Mouse (Mus musculus): ENCODE data around the gene Slc12a9. TPM values are rescaled to one million over a fixed set of nuclear protein-coding genes. Genes with fewer than 3 reads are reported as not detected.
A peak's percentile ranks its signal among the peaks of the same experiment; 100 is the strongest.

Slc12a9 gene
- polyA plus RNA-seq, 1 experiment = 7.7 TPM

GRCm38 (mm10) chr5:137293282-137293681 is 40.1 kb downstream of the Slc12a9 start:
- H3K27ac ChIP-seq (ENCODE audit: insufficient read depth, low read length) = peak overlapping the region; percentile 61; the same call in 1 of the 2 replicates
- TF ChIP-seq POLR2A (IDR thresholded peaks at IDR 0.05; ENCODE audit: low read depth, low read length) (peak; percentile 76), CTCF (IDR thresholded peaks at IDR 0.05; ENCODE audit: borderline replicate concordance, insufficient read depth, low read length) (no peak)
- peak overlapping the region; percentile 65 for H3K4me3 ChIP-seq (ENCODE audit: insufficient read depth, low read length)
- no peaks in the 10 kb centered on the region for H3K4me1 ChIP-seq (ENCODE audit: control insufficient read depth, insufficient read depth, low read length)

GRCm38 (mm10) chr5:137291381-137291926 is 41.9 kb downstream of the Slc12a9 start:
- H3K27ac ChIP-seq (ENCODE audit: insufficient read depth, low read length) = no peak overlapping the region
- H3K4me1 ChIP-seq (ENCODE audit: control insufficient read depth, insufficient read depth, low read length) = no peaks in the 10 kb centered on the region
- no peak overlapping the region for H3K4me3 ChIP-seq (ENCODE audit: insufficient read depth, low read length)
- TF ChIP-seq CTCF (IDR thresholded peaks at IDR 0.05; ENCODE audit: borderline replicate concordance, insufficient read depth, low read length) = no peak
- TF ChIP-seq POLR2A (IDR thresholded peaks at IDR 0.05; ENCODE audit: low read depth, low read length) = no peak

GRCm38 (mm10) chr5:137290677-137291076 is 42.7 kb downstream of the Slc12a9 start:
- TF ChIP-seq POLR2A (IDR thresholded peaks at IDR 0.05; ENCODE audit: low read depth, low read length) (no peak), CTCF (IDR thresholded peaks at IDR 0.05; ENCODE audit: borderline replicate concordance, insufficient read depth, low read length) (peak; percentile 43)
- H3K4me1 ChIP-seq (ENCODE audit: control insufficient read depth, insufficient read depth, low read length) = no peaks in the 10 kb centered on the region
- H3K27ac ChIP-seq (ENCODE audit: insufficient read depth, low read length) = no peak overlapping the region
- no peak overlapping the region for H3K4me3 ChIP-seq (ENCODE audit: insufficient read depth, low read length)

- Histone ChIP-seq H3K4me1 (ENCODE audit: control insufficient read depth, insufficient read depth, low read length) (no peaks in the 10 kb centered on the region), H3K4me3 (ENCODE audit: insufficient read depth, low read length) (no peak overlapping the region), H3K27ac (ENCODE audit: insufficient read depth, low read length) (no peak overlapping the region)
- TF ChIP-seq CTCF (IDR thresholded peaks at IDR 0.05; ENCODE audit: borderline replicate concordance, insufficient read depth, low read length) (no peak), POLR2A (IDR thresholded peaks at IDR 0.05; ENCODE audit: low read depth, low read length) (no peak)
Measured at GRCm38 (mm10) chr5:137289591-137290365, 43.6 kb downstream of the Slc12a9 start.

GRCm38 (mm10) chr5:137288999-137289470 is 44.4 kb downstream of the Slc12a9 start:
- TF ChIP-seq CTCF (IDR thresholded peaks at IDR 0.05; ENCODE audit: borderline replicate concordance, insufficient read depth, low read length) = no peak
- TF ChIP-seq POLR2A (IDR thresholded peaks at IDR 0.05; ENCODE audit: low read depth, low read length) = no peak
- no peak overlapping the region for H3K27ac ChIP-seq (ENCODE audit: insufficient read depth, low read length)

GRCm38 (mm10) chr5:137287953-137288743 is 45.2 kb downstream of the Slc12a9 start:
- Histone ChIP-seq H3K27ac (ENCODE audit: insufficient read depth, low read length) (no peak overlapping the region), H3K4me1 (ENCODE audit: control insufficient read depth, insufficient read depth, low read length) (no peaks in the 10 kb centered on the region), H3K4me3 (ENCODE audit: insufficient read depth, low read length) (peak overlapping the region; percentile 8; the same call in 1 of the 2 replicates)
- no peak for TF ChIP-seq POLR2A (IDR thresholded peaks at IDR 0.05; ENCODE audit: low read depth, low read length)
- TF ChIP-seq CTCF (IDR thresholded peaks at IDR 0.05; ENCODE audit: borderline replicate concordance, insufficient read depth, low read length) = no peak

More at GRCm38 (mm10) chr5:137288999-137289470, 44.4 kb downstream of the Slc12a9 start:
- no peak overlapping the region for H3K4me3 ChIP-seq (ENCODE audit: insufficient read depth, low read length)
- no peaks in the 10 kb centered on the region for H3K4me1 ChIP-seq (ENCODE audit: control insufficient read depth, insufficient read depth, low read length)

- Histone ChIP-seq H3K4me3 (ENCODE audit: insufficient read depth, low read length) (peak within 1 kb of the TSS; percentile 8; the same call in 1 of the 2 replicates), H3K4me1 (ENCODE audit: control insufficient read depth, insufficient read depth, low read length) (no peaks in the 10 kb centered on the region), H3K27ac (ENCODE audit: insufficient read depth, low read length) (no peak within 1 kb of the TSS)
- TF ChIP-seq POLR2A (IDR thresholded peaks at IDR 0.05; ENCODE audit: low read depth, low read length) = no peak
- no peak for TF ChIP-seq CTCF (IDR thresholded peaks at IDR 0.05; ENCODE audit: borderline replicate concordance, insufficient read depth, low read length)
Measured at GRCm38 (mm10) chr5:137287032-137287952, 46.1 kb downstream of the Slc12a9 start, which contains the start of gene Ache. TSS of gene Ache (plus strand) at chr5:137287519.

- TF ChIP-seq CTCF (IDR thresholded peaks at IDR 0.05; ENCODE audit: borderline replicate concordance, insufficient read depth, low read length) (peak; percentile 97), POLR2A (IDR thresholded peaks at IDR 0.05; ENCODE audit: low read depth, low read length) (no peak)
- Histone ChIP-seq H3K4me3 (ENCODE audit: insufficient read depth, low read length) (no peak overlapping the region), H3K4me1 (ENCODE audit: control insufficient read depth, insufficient read depth, low read length) (no peaks in the 10 kb centered on the region), H3K27ac (ENCODE audit: insufficient read depth, low read length) (no peak overlapping the region)
Measured at GRCm38 (mm10) chr5:137286655-137287031, 46.8 kb downstream of the Slc12a9 start.

GRCm38 (mm10) chr5:137285986-137286385 is 47.4 kb downstream of the Slc12a9 start:
- Histone ChIP-seq H3K4me1 (ENCODE audit: control insufficient read depth, insufficient read depth, low read length) (no peaks in the 10 kb centered on the region), H3K27ac (ENCODE audit: insufficient read depth, low read length) (no peak overlapping the region), H3K4me3 (ENCODE audit: insufficient read depth, low read length) (no peak overlapping the region)
- no peak for TF ChIP-seq POLR2A (IDR thresholded peaks at IDR 0.05; ENCODE audit: low read depth, low read length)
- no peak for TF ChIP-seq CTCF (IDR thresholded peaks at IDR 0.05; ENCODE audit: borderline replicate concordance, insufficient read depth, low read length)
